Mouse (Mus musculus) lung, adult 2 months (tissue): Measurements from ENCODE around the gene Fam129b. TPM values are rescaled to one million over a fixed set of nuclear protein-coding genes. Genes with fewer than 3 reads are reported as not detected.

Source experiments
- DNase-seq: peaks from one replicate; pipeline ENCODE4 v3.0.0; 2022
- H3K4me1 ChIP-seq: fragments of 200-500 bp; 2 replicates; pipeline ENCODE4 v1.6.1; 2011; ENCODE audit warnings: low read length; ENCODE audit not compliant: control insufficient read depth, insufficient read depth
- H3K4me3 ChIP-seq: fragments of 200-500 bp; replicated peaks from 2 replicates; pipeline ENCODE3; 2011; ENCODE audit warnings: low read depth, mild to moderate bottlenecking, control low read depth, low read length; ENCODE audit errors: extremely low read depth
- CTCF ChIP-seq: fragments of 200-500 bp; IDR thresholded peaks from 2 replicates; pipeline ENCODE4 v1.5.1; 2011; ENCODE audit warnings: mild to moderate bottlenecking, low read length, control low read depth; ENCODE audit not compliant: insufficient read depth
- POLR2A ChIP-seq: fragments of 200-500 bp; IDR thresholded peaks from 2 replicates; pipeline ENCODE4 v1.6.1; 2011; ENCODE audit warnings: low read depth, mild to moderate bottlenecking, control low read depth, low read length, borderline replicate concordance; ENCODE audit errors: extremely low read depth
- WGBS: fragments of 180-500 bp; shearing (Covaris S2); methylation state at CpG from one replicate; pipeline ENCODE4 v1.1.7; 2018; 5-methylcytosine and 5-hydroxymethylcytosine counted together
- polyA plus RNA-seq: library from polyadenylated mRNA; depleted of rRNA; stranded (reverse); fragments of >200 nt; gene quantifications from 2 replicates; pipeline ENCODE4 v1.2.3, GENCODE M21; 2012

The Fam129b gene
- polyA plus RNA-seq, 1 experiment = 224 TPM

- peak; percentile 66 for DNase-seq
- Histone ChIP-seq H3K4me1 (peaks cover 20% of the 10 kb centered on the region), H3K4me3 (no peak overlapping the region)
- 9% methylated on average over 3 of the region's 3 CpGs for WGBS
- TF ChIP-seq POLR2A (no peak), CTCF (no peak)
Observed at GRCm38 (mm10) chr2:32914896-32915295, 39.0 kb downstream of the Fam129b start.

GRCm38 (mm10) chr2:32917526-32917925, 41.6 kb downstream of the Fam129b start:
- 46% methylated on average over 11 of the region's 11 CpGs for WGBS
- peaks cover 20% of the 10 kb centered on the region for H3K4me1 ChIP-seq
- TF ChIP-seq POLR2A (0 out of 2 replicates have a peak, but pooled peaks have one; percentile 18), CTCF (no peak)
- H3K4me3 ChIP-seq = no peak overlapping the region
- no peak for DNase-seq

GRCm38 (mm10) chr2:32918391-32918790, 42.5 kb downstream of the Fam129b start:
- WGBS = 71% methylated on average over 9 of the region's 9 CpGs
- H3K4me3 ChIP-seq = no peak overlapping the region
- DNase-seq = no peak
- peaks cover 20% of the 10 kb centered on the region for H3K4me1 ChIP-seq
- TF ChIP-seq CTCF (no peak), POLR2A (no peak)

DNA sequence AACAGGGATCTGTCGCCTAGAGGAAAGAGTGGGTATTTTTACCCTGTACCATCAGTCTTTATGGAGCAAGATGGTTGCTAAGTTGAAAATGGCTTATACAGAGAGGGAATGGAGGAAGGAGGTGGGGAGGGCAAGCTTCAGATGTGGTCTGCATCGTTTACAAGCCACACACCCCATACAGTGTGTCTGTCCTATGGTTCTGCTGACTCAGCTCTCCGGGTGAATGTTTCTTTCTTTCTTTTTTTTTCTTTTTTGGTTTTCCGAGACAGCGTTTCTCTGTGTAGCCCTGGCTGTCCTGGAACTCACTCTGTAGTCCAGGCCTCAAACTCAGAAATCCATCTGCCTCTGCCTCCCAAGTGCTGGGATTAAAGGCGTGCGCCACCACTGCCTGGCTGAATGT, 45.3 kb downstream of the Fam129b start:
- no peak for TF ChIP-seq CTCF
- no peak for TF ChIP-seq POLR2A
- peaks cover 6% of the 10 kb centered on the region; the same call in 1 of the 2 replicates for H3K4me1 ChIP-seq
- no peak overlapping the region for H3K4me3 ChIP-seq
- DNase-seq = no peak
- WGBS = 73% methylated on average over 7 of the region's 7 CpGs

- 85% methylated on average over 15 of the region's 15 CpGs for WGBS
- no peak overlapping the region for H3K4me3 ChIP-seq
- no peak for TF ChIP-seq POLR2A
- TF ChIP-seq CTCF = no peak
- peaks cover 10% of the 10 kb centered on the region; the same call in 1 of the 2 replicates for H3K4me1 ChIP-seq
- no peak for DNase-seq
Observed at GRCm38 (mm10) chr2:32921801-32922380, 46.0 kb downstream of the Fam129b start.

DNA sequence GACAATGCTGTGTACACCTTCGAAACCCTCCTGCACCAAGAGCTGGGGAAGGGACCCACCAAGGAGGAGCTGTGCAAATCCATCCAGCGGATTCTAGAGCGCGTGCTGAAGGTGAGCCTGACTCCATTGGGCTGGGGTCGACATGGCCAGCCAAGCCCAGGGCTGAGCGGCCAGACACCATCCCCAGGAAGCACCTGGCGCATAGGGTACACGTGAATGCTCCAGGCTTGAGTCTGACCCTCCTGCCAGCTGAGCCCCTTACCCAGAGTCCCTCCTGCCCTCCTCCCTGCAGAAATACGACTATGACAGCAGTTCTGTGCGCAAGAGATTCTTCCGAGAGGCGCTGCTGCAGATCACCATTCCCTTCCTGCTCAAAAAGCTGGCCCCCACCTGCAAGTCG, 46.6 kb downstream of the Fam129b start:
- DNase-seq = no peak
- no peak for TF ChIP-seq POLR2A
- TF ChIP-seq CTCF = no peak
- WGBS = 84% methylated on average over 13 of the region's 13 CpGs
- Histone ChIP-seq H3K4me3 (no peak overlapping the region), H3K4me1 (peaks cover 8% of the 10 kb centered on the region; the same call in 1 of the 2 replicates)

DNA sequence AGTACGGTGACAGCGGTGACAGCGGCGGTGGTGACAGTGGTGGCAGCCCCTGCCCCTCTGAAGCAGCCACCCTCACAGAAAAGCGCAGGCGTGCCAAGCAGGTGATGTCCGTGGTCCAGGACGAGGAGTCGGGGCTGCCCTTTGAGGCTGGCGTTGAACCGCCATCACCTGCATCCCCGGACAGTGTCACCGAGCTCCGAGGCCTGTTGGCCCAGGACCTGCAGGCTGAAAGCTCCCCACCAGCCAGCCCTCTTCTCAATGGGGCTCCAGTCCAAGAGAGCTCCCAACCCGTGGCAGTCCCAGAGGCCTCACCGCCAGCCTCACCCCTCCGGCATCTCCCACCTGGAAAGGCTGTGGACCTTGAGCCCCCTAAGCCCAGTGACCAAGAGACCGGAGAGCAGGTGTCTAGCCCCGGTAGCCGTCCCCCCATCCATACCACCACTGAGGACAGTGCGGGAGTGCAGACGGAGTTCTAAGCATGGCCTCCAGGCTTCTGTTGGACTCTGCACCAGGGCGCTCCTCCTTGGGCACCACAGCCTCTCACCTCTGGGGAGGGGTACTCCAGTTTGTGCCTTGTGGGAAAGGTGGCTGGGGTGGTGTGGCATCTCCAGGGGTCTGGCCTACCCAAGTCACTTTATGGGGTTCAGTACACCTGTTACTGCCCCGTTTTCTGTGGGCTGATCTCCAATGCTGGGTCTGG, 47.8 kb downstream of the Fam129b start:
- TF ChIP-seq CTCF = no peak
- TF ChIP-seq POLR2A = no peak
- no peak for DNase-seq
- WGBS = 89% methylated on average over 24 of the region's 24 CpGs
- Histone ChIP-seq H3K4me3 (no peak overlapping the region), H3K4me1 (peaks cover 9% of the 10 kb centered on the region)

GRCm38 (mm10) chr2:32924306-32924844, 48.5 kb downstream of the Fam129b start:
- no peak for DNase-seq
- no peak overlapping the region for H3K4me3 ChIP-seq
- TF ChIP-seq POLR2A = no peak
- TF ChIP-seq CTCF = no peak
- 65% methylated on average over 10 of the region's 10 CpGs for WGBS
- H3K4me1 ChIP-seq = peaks cover 9% of the 10 kb centered on the region

DNA sequence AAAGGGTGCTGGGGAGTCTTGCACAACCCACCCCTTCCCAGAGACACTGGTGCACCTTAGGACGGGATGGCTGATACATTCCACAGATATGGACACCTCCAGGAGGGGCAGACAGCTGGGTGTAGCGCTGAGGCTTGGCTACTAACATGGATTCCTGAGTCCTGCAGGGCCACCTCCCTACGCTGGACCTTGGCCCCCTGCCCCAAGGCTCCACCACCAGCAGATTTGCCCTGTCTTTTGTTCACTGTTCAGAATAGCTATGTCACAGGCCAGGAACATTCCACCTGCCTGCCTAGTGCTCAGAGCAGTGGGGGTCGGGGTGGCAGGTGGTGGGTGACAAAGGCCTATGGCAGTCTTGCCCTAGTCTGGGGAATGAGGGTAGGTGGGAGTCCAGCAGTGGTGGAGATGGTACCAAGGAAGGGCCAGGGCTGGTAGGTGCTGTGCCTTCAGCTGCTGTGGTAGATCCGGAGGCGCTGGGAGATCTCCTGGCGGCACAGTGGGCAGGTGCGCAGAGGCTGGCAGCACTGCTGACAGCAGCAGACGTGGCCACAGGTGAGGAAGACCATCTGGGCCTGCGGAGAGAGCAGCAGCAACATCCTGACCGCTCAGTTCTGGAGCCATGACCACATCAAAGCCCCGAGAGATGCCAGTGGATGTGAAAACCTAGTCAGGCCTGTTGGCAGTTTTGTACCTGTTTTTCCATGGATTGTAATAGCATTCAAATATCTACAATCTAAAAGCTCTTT, 50.6 kb downstream of the Fam129b start:
- Histone ChIP-seq H3K4me3 (no peak overlapping the region), H3K4me1 (peaks cover 9% of the 10 kb centered on the region)
- TF ChIP-seq POLR2A (no peak), CTCF (no peak)
- 63% methylated on average over 12 of the region's 12 CpGs for WGBS
- DNase-seq = peak; percentile 21

GRCm38 (mm10) chr2:32927624-32928234, 51.8 kb downstream of the Fam129b start:
- 43% methylated on average over 15 of the region's 15 CpGs for WGBS
- peaks cover 9% of the 10 kb centered on the region for H3K4me1 ChIP-seq
- no peak overlapping the region for H3K4me3 ChIP-seq
- TF ChIP-seq POLR2A (no peak), CTCF (no peak)
- DNase-seq = peak; percentile 53
